Mouse (Mus musculus) Patski (cell line): ENCODE measurements at regions not wholly inside any gene's neighbourhood (a gene's known extent, or its start where the extent isn't known, plus 50 kb on each side); places are given as distances from the start of the nearest gene placed in this dataset.
"Not testable (repeated sequence)": the region's sequence is repeated elsewhere in the genome, so short reads cannot be mapped to it uniquely, and the experiment has no call there.

Source experiments
- ATAC-seq: fragments of 100-300 bp; one replicate; pipeline ENCODE4 v1.8.0; 2021
- CTCF ChIA-PET: fragments of 350-600 bp; sonication (Branson Sonifier 250); formaldehyde crosslinking; loops from one replicate; lab custom pipeline; 2022; ENCODE audit warnings: inconsistent platforms; lab: Charles Lee
- POLR2A ChIA-PET: fragments of 350-600 bp; sonication (Branson Sonifier 250); formaldehyde crosslinking; loops from one replicate; lab custom pipeline; 2022; ENCODE audit warnings: antibody characterized with exemption, inconsistent platforms; lab: Charles Lee
- DNase-seq: peaks from one replicate; pipeline ENCODE4 v3.0.0-alpha.2; 2011; ENCODE audit warnings: low read depth, low spot score
- H3K27me3 ChIP-seq: fragments of 371-371 bp; one replicate; pipeline ENCODE4 v1.5.1; 2021
- CTCF ChIP-seq: fragments of 100-300 bp; IDR thresholded peaks from one replicate; pipeline ENCODE4 v1.5.1; 2021
- in situ Hi-C: fragments of 300-500 bp; cut with MboI; formaldehyde crosslinking; loops from 3 replicates; pipeline ENCODE4 v1.11.1; 2018; ENCODE audit warnings: low pct_unique_long_range_greater_than_20kb, mixed read lengths

- in situ Hi-C loops: no loop called here
- no peak for TF ChIP-seq CTCF
- DNase-seq (no peak), ATAC-seq (no peak)
- CTCF ChIA-PET: no interaction called here
- POLR2A ChIA-PET: no interaction called here
- no peaks in the 10 kb centered on the region for H3K27me3 ChIP-seq
Measured at GRCm38 (mm10) chr10:9400911-9401617, 273.9 kb downstream of the Samd5 start.

DNA sequence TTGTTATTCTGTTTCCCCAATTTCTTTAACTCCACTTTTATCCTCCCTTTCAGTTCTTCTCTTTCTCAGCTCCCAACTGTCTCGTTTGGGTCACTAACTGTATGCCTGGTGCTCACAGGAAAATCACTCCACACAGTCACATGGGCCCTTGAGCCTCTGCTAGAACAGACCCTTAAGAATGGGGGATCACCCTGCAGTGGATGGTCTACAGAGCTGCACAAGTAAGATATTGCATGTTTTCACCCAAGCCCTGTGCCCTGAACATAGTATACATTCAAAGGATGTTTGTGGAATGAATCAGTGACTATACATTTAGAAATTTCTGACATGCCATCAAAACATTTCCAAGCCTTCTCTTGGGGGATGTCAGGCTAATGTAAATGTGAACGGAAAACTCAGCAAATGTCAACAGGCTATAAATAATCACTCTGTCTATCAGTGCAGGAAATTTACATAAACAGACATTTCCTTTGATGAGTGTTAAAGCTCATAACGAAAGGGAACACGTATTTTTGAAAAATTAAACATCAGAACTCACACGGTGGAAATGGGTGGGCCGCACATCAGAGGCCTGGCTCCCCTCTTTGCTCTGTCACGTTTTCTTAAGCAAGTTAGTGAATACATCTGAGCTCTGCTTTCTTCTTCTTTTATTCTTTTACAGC lies 297.4 kb downstream of the Samd5 start:
- in situ Hi-C loops: no loop called here
- no peak for ATAC-seq
- peaks cover 8% of the 10 kb centered on the region for H3K27me3 ChIP-seq
- TF ChIP-seq CTCF: no peak
- CTCF ChIA-PET: no interaction called here
- POLR2A ChIA-PET: no interaction called here
- no peak for DNase-seq

DNA sequence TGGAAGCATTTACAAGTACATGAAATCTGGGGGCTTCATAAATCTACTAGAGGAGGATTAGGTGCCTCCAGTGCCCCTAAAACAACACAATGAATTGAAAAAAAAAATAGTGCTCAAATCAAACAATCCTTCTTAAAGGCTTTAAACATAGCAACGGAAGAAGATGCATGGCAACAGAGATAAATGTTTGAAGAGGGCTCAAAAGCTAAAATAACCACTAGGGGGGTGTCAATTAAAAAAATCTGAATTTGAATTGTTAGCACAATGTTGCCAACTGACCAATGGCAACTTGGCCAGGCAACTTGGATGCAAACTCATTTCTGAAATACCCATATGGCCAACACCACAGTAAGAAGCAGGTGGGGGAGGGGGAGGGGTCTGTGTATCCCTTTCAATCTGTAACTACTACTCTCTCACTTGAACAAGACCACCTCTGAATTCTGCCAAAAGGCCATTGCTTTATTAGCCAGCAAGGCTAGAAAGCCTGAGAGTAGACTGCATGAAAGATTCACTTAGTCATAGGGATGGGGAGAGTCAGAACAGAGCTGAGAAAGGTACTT lies 312.6 kb downstream of the Samd5 start:
- in situ Hi-C loops: no loop called here
- TF ChIP-seq CTCF: no peak
- ChIA-PET CTCF (interaction anchor here (1.5 kb wide), 1 partner anchor 17 kb away, joined by 3 read pairs; no protein-coding TSS in a partner anchor), POLR2A (no interaction called here)
- no peaks in the 10 kb centered on the region for H3K27me3 ChIP-seq
- DNase-seq (no peak), ATAC-seq (no peak)

GRCm38 (mm10) chr10:9338207-9338801 lies 336.7 kb downstream of the Samd5 start:
- no peak for ATAC-seq
- no peaks in the 10 kb centered on the region for H3K27me3 ChIP-seq
- in situ Hi-C loops: no loop called here

DNA sequence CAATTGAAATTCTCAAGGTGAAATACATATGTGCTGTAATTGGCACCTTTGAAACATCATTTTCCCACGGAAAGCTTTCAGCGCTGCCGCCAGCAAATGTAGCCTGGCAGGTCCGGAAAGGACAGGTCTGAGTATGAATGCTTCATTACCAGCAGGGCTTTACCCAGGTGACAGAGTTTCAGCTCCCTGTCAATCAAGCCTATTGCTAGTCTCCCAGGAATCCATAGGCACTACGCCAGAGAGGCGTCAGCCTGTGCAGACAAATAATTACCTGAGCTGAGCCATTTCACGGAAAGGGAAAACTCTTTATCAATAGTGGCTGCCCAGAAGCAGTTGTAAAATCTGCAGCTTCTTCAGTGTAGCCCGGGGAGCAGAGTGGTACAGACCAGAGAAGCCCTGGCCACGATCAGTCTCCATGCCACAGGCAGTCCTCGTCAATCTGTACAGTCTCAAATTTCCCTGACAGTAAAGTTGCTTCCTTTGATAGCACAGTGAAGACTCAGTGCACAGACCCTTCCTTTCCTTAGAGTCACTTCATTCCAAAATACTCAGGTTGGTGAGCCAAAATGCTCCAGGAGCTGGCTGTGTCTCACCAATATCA lies 340.7 kb downstream of the Samd5 start:
- DNase-seq (no peak), ATAC-seq (no peak)
- in situ Hi-C loops: no loop called here
- no peak for TF ChIP-seq CTCF
- H3K27me3 ChIP-seq: no peaks in the 10 kb centered on the region
- ChIA-PET CTCF (interaction anchor here (1.4 kb wide), 1 partner anchor 8 kb away, joined by 3 read pairs; no protein-coding TSS in a partner anchor), POLR2A (no interaction called here)

More at GRCm38 (mm10) chr10:9338207-9338801, 336.7 kb downstream of the Samd5 start:
- TF ChIP-seq CTCF: no peak
- CTCF ChIA-PET: no interaction called here
- POLR2A ChIA-PET: no interaction called here
- DNase-seq: no peak

- in situ Hi-C loops: no loop called here
- ChIA-PET POLR2A (no interaction called here), CTCF (interaction anchor here (1.4 kb wide), 1 partner anchor 10 kb away, joined by 4 read pairs; no protein-coding TSS in a partner anchor)
- no peak for TF ChIP-seq CTCF
- ATAC-seq: no peak
- peaks cover 7% of the 10 kb centered on the region for H3K27me3 ChIP-seq
- DNase-seq: no peak
Measured at GRCm38 (mm10) chr10:9331694-9332093, 343.3 kb downstream of the Samd5 start.

- ChIA-PET CTCF (no interaction called here), POLR2A (no interaction called here)
- TF ChIP-seq CTCF: no peak
- DNase-seq: no peak
- ATAC-seq: no peak
- in situ Hi-C loops: no loop called here
- peaks cover 7% of the 10 kb centered on the region for H3K27me3 ChIP-seq
Measured at GRCm38 (mm10) chr10:9328324-9328723, 346.7 kb downstream of the Samd5 start.

DNA sequence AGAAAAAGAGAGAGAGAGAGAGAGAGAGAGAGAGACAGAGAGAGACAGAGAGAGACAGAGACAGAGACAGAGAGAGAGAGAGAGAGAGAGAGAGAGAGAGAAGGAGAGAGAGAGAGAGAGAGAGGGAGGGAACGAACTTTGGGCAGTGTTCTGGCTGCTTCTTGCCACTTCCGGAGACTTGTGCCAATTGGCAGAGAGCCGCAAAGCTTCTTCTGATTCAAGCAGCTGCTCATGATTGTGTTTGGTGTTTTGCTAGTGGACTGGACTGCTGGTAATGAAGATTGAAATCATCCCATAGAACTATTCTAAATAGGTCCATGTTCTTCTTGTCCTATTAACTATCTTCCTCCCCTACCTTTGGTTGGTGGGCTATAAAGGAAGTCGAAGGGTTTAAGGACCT lies 347.1 kb downstream of the Samd5 start:
- in situ Hi-C loops, POLR2A ChIA-PET, H3K27me3 ChIP-seq, CTCF ChIA-PET, ATAC-seq, DNase-seq: not testable (repeated sequence)

GRCm38 (mm10) chr10:9312326-9312725 lies 362.7 kb downstream of the Samd5 start:
- DNase-seq (no peak), ATAC-seq (no peak)
- in situ Hi-C loops: no loop called here
- H3K27me3 ChIP-seq: peaks cover 3% of the 10 kb centered on the region
- TF ChIP-seq CTCF: no peak
- ChIA-PET CTCF (interaction anchor here (0.7 kb wide), 1 partner anchor 11 kb away, joined by 3 read pairs; no protein-coding TSS in a partner anchor), POLR2A (interaction anchor here (0.6 kb wide), 1 partner anchor 11 kb away, joined by 5 read pairs; no protein-coding TSS in a partner anchor)

DNA sequence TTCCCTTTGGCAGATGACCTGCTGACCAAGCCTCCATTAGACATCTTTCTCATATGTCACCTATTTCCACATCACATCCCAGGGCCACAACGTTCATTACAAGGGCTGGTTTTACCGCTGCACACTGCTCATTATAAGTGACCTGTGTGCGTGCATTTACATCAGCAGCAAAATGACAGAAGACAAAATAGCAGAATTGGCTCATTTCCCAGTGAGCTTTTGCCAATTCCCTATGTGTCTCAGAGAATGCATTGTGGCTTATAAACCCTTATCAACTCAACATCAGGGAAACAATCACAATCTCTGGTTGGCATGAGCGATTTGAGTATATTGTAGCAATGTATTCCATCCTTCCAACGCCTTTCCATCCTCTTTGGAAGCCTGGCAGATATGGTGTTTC lies 364.7 kb downstream of the Samd5 start:
- ChIA-PET POLR2A (no interaction called here), CTCF (no interaction called here)
- in situ Hi-C loops: no loop called here
- H3K27me3 ChIP-seq: peaks cover 3% of the 10 kb centered on the region
- DNase-seq: no peak
- TF ChIP-seq CTCF: no peak
- no peak for ATAC-seq
